Mouse (Mus musculus): ENCODE data around the gene Gm43064. TPM values are rescaled to one million over a fixed set of nuclear protein-coding genes. Genes with fewer than 3 reads are reported as not detected.
A peak's percentile ranks its signal among the peaks of the same experiment; 100 is the strongest.
"Not testable (repeated sequence)": the region's sequence is repeated elsewhere in the genome, so short reads cannot be mapped to it uniquely, and the experiment has no call there.

Gm43064 gene
- polyA plus RNA-seq, 1 experiment from 2014 or later = not detected

DNA sequence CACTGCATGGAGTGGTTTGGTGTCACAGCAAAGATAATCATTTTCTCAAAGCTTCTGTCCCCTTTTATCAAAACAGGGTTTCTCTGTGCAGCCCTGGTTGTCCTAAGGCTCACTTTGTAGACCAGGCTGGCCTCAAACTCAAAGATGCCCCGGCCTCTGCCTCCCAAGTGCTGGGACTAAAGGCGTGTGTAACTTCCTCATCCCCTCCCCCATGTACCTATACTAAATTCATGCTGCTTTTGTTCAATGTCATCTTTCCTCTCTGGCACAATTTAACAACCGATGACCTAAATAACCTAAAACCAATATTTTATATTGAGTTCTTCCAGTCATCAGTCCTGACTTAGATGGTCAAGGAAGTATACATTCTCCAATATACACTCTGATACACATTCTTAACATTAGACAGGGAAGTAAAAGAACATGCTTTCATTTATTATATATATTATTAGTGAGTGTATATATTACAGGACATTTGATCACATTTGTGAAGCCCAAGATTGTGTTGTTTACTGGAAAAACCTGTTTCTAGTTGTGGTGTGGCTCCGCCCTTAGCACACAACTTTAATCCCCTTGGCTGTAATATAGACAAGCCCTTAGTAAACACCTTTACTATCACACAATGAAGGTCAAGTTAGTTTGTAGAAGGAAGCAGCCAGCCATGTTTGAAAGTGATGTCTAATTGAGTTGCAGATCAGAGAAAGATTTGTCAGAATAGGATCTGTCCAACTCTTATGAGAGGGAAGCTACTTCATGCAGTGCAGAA lies 26.3 kb upstream of the Gm43064 start:
- H3K4me3 ChIP-seq = no peak overlapping the region
- H3K4me2 ChIP-seq = no peak overlapping the region
- no peak for ATAC-seq
- no peak overlapping the region for H3K27ac ChIP-seq
- H3K27me3 ChIP-seq = no peaks in the 10 kb centered on the region
- H3K36me3 ChIP-seq (ENCODE audit: poor library complexity, severe bottlenecking) = peaks cover 2% of the 10 kb centered on the region; the same call in 1 of the 2 replicates
- no peak overlapping the region for H3K9ac ChIP-seq
- no peaks in the 10 kb centered on the region for H3K9me3 ChIP-seq (replicated peaks)
- WGBS = 90% methylated on average over 4 of the region's 4 CpGs
- peaks cover 14% of the 10 kb centered on the region; the same call in 1 of the 2 replicates for H3K4me1 ChIP-seq

DNA sequence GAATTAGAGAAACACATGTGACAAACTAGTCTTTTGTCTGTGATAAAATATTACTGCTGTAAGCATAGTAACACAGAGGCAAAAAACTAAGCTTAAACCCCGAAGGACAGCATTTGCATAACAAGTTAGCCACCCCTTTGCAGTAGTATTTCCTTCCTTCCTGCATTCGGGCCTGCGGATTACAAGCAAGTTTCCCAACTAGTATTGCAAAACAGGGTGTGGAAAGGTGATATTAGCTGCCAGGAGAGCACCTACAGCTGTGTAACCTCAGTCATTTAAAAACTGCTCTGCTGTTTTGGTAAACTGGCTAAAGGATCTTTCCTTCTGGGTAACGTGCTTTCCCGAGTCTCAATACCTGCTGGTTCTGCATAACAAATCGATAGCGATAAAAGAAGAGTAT lies 22.1 kb upstream of the Gm43064 start:
- peaks cover 31% of the 10 kb centered on the region for H3K4me1 ChIP-seq
- no peak for ATAC-seq
- no peak overlapping the region for H3K27ac ChIP-seq
- H3K4me2 ChIP-seq = no peak overlapping the region
- H3K9me3 ChIP-seq (replicated peaks) = no peaks in the 10 kb centered on the region
- H3K27me3 ChIP-seq = no peaks in the 10 kb centered on the region
- H3K9ac ChIP-seq = no peak overlapping the region
- no peak overlapping the region for H3K4me3 ChIP-seq
- 62% methylated on average over 7 of the region's 7 CpGs for WGBS
- H3K36me3 ChIP-seq (ENCODE audit: poor library complexity, severe bottlenecking) = no peaks in the 10 kb centered on the region

DNA sequence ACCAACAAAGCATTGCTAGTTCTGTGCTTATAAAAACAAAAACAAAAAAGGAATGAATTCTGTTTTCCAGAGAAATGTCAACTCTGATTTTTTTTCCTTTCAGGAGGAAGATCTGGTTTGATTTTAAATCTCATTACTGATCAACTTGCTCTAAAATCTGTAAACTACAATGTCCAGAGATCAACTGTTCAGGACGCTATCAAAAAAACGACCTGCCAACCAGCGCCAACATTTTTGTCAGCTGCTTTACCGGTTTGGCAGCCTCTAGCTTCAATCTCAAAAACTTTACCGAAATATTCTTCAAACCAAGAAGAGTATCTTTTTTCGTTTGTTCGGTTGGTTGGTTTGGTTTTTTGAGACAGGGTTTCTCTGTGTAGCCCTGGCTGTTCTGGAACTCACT lies 20.3 kb upstream of the Gm43064 start:
- Histone ChIP-seq H3K36me3 (ENCODE audit: poor library complexity, severe bottlenecking) (no peaks in the 10 kb centered on the region), H3K4me3 (peak overlapping the region; percentile 90; the same call in 1 of the 2 replicates), H3K4me1 (peaks cover 27% of the 10 kb centered on the region), H3K9ac (peak overlapping the region; percentile 97; the same call in 1 of the 2 replicates), H3K4me2 (peak overlapping the region; percentile 86), H3K27me3 (peaks cover 7% of the 10 kb centered on the region; the same call in 1 of the 2 replicates), H3K9me3 (replicated peaks) (no peaks in the 10 kb centered on the region), H3K27ac (no peak overlapping the region)
- no peak for ATAC-seq
- 85% methylated on average over 7 of the region's 7 CpGs for WGBS

DNA sequence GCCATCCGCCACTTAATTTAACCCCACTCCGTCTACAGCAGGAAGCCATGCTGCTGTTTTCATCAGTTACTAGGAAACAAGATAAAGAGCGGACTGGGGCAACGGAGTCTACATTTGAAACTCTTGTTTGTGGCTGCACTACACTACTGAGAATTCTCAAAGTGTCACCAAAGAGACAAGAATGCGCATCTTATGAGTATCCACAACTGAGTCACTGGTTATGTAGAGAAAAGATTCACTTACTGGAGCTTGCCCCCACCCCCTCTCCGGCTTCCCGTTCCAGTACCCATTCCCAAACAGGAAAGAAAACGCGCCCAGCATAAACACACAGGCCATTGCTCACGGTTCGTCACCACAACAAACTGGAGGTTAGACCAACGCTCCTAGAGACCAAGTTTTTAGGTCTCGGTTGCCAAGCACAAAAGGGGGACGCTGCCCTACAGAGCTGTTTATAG lies 19.5 kb upstream of the Gm43064 start:
- no peaks in the 10 kb centered on the region for H3K36me3 ChIP-seq (ENCODE audit: poor library complexity, severe bottlenecking)
- H3K9ac ChIP-seq = peak overlapping the region; percentile 97
- peaks cover 7% of the 10 kb centered on the region; the same call in 1 of the 2 replicates for H3K27me3 ChIP-seq
- peaks cover 27% of the 10 kb centered on the region for H3K4me1 ChIP-seq
- H3K27ac ChIP-seq = peak overlapping the region; percentile 86; the same call in 1 of the 2 replicates
- WGBS = 2% methylated on average over 14 of the region's 14 CpGs
- no peaks in the 10 kb centered on the region for H3K9me3 ChIP-seq (replicated peaks)
- peak overlapping the region; percentile 90 for H3K4me3 ChIP-seq
- no peak for ATAC-seq
- H3K4me2 ChIP-seq = peak overlapping the region; percentile 86

DNA sequence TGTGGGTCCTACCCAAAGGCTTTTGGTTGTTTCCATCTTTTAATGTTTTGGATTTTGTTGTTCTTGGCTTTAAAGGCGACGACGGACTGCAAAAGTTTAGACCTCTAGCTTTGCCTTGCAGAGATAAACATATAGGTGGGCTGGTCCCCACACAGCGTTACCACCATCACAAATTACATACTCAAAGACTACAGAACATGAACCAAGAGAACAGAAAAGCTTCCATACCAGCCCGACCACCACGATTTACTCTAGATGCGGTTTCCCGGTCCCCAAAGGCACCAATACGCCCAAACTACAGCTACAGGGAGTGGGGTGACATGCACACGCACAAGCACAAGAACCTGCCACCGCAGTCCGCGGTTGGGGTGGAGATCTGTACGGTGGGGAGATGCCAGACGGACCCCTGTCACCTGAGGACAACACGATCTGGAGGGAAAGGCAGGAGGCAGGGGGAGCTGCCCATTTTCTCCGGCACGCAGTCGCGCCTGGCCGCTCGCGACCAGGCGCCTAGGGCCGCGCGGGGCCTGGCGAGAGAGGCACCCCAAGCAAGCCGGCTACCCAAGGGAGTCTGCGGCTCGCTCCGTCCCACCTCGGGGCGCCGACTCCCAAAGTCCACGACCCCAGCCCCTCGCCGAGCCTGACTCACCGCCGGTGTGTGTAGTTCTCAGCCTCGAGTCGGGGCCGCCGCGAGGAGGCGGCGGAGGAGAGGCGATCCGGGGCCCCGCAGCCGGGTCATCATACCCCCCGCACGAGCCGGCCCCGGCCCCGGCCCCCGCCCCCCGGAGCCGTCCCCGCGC lies 18.8 kb upstream of the Gm43064 start:
- Histone ChIP-seq H3K36me3 (ENCODE audit: poor library complexity, severe bottlenecking) (no peaks in the 10 kb centered on the region), H3K27me3 (peaks cover 8% of the 10 kb centered on the region; the same call in 1 of the 2 replicates), H3K27ac (peak overlapping the region; percentile 86), H3K9ac (peak overlapping the region; percentile 97), H3K4me3 (peak overlapping the region; percentile 90), H3K4me2 (peak overlapping the region; percentile 86), H3K4me1 (peaks cover 27% of the 10 kb centered on the region), H3K9me3 (replicated peaks) (no peaks in the 10 kb centered on the region)
- under 1% methylated on average over 45 of the region's 61 CpGs for WGBS
- ATAC-seq = peak; percentile 82

DNA sequence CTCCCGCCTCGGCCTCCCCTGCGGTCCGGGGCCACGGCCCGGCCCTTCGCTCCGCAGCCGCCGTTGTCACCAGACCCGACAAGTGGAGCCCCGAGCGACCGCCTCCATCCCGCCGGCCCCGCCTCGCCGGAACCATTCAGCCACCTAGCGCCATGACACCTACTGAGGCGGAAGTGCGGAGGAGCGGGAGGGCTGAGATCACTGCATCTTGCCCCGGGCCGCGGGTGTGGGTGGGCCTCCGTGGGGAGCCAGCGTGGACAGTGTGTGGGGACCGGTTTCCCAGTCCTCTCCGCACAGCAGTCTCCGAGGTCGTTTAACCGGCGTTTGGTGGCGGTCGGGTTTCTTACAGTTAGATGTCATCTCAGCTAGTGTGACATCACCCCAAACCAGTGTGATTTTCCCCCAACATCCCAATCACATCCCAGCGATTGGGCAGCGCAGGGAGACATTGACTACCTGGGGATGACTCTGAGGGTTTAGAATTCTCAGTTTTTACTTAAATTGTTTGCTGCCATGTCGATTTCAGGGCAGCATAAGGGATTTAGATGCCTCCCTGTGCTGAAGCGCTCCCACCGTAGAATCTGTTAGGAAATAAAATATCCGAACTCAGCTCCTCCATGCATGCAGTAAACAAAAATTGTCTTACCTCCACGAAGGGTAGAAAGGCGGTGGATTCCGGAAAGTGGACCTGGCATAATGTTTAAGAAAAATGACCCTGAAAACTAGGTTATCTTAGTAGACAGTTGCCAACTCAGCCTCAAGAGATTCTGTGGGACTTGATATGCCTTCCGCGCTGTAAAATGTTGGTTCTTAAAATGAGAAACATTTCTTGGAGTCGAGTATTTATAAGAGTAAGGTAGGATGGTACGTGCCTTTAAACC lies 17.9 kb upstream of the Gm43064 start, which contains the start of gene Hipk1:
Hipk1 (minus strand) TSS at position 334 of the 881 bp plus-strand sequence.
- no peaks in the 10 kb centered on the region for H3K36me3 ChIP-seq (ENCODE audit: poor library complexity, severe bottlenecking)
- H3K9me3 ChIP-seq (replicated peaks) = no peaks in the 10 kb centered on the region
- WGBS = 10% methylated on average over 48 of the region's 49 CpGs
- peak within 1 kb of the TSS; percentile 90 for H3K4me3 ChIP-seq
- peaks cover 15% of the 10 kb centered on the region; the same call in 1 of the 2 replicates for H3K27me3 ChIP-seq
- H3K4me2 ChIP-seq = peak within 1 kb of the TSS; percentile 86
- peak within 1 kb of the TSS; percentile 97 for H3K9ac ChIP-seq
- H3K27ac ChIP-seq = peak within 1 kb of the TSS; percentile 86
- H3K4me1 ChIP-seq = peaks cover 27% of the 10 kb centered on the region
- ATAC-seq = peak; percentile 98

DNA sequence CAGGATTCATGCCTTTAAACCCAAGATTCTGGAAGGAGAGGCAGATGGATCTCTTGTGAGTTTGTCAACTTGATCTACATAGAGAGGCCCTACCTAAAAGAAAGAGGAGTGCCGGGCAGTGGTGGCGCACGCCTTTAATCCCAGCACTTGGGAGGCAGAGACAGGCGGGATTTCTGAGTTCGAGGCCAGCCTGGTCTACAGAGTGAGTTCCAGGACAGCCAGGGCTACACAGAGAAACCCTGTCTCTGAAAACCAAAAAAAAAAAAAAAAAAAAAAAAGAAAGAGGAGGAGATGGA lies 17.3 kb upstream of the Gm43064 start:
- peaks cover 27% of the 10 kb centered on the region for H3K4me1 ChIP-seq
- H3K27me3 ChIP-seq = peaks cover 15% of the 10 kb centered on the region; the same call in 1 of the 2 replicates
- not testable (repeated sequence) for H3K4me3 ChIP-seq; ATAC-seq; H3K9me3 ChIP-seq (replicated peaks); H3K36me3 ChIP-seq (ENCODE audit: poor library complexity, severe bottlenecking); H3K27ac ChIP-seq; H3K9ac ChIP-seq
- peak overlapping the region; percentile 86 for H3K4me2 ChIP-seq
- WGBS = 83% methylated on average over 5 of the region's 5 CpGs

DNA sequence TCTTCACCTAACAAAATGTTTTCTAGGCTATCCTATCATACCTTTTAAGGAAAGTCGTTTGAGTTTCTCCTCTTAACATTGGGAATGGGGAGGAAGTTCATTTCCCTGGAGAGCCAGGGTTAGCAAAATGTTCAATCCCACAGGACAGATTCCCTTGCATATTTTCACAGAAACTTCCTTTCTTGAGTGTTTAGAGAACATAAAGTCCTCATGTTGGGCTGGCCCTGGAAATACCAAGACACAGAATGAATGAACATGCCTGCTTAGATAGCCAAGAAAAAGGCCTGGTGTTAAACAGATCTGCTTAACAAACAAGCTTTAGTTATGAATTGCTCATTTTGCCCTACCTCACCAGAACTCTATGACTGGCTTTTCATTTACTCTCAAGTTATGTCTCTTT lies 16.8 kb upstream of the Gm43064 start:
- no peak for ATAC-seq
- Histone ChIP-seq H3K4me2 (no peak overlapping the region), H3K27me3 (peaks cover 15% of the 10 kb centered on the region; the same call in 1 of the 2 replicates), H3K27ac (no peak overlapping the region), H3K36me3 (ENCODE audit: poor library complexity, severe bottlenecking) (no peaks in the 10 kb centered on the region), H3K9ac (no peak overlapping the region), H3K4me3 (no peak overlapping the region), H3K9me3 (replicated peaks) (no peaks in the 10 kb centered on the region), H3K4me1 (peaks cover 27% of the 10 kb centered on the region)
- WGBS = 77% methylated on average over 1 of the region's 1 CpGs

DNA sequence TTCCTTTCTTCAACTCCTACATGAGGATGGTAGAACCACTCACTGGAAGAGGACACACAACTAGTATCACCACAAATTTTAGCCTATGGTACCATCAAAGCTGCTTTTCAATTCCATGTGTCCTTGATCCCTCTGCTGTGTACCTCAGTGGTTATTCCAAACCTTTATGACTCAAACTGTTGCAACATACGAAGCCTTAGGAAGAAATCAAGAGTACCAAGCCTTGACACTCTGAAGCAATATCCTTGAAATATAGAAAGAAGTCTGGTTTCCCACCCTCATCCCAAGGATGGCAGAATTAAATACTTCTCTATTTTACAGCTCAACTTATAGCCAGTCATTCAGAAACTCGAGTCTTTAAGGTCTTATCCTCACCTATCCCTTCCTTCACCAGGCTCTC lies 13.0 kb upstream of the Gm43064 start:
- Histone ChIP-seq H3K9me3 (replicated peaks) (no peaks in the 10 kb centered on the region), H3K27ac (no peak overlapping the region), H3K27me3 (peaks cover 15% of the 10 kb centered on the region; the same call in 1 of the 2 replicates), H3K4me1 (0 out of 2 replicates have a peak, but pooled peaks cover 7% of the 10 kb centered on the region), H3K36me3 (ENCODE audit: poor library complexity, severe bottlenecking) (no peaks in the 10 kb centered on the region; the same call in 1 of the 2 replicates), H3K9ac (no peak overlapping the region), H3K4me2 (no peak overlapping the region), H3K4me3 (no peak overlapping the region)
- WGBS = 65% methylated on average over 2 of the region's 2 CpGs
- ATAC-seq = no peak

DNA sequence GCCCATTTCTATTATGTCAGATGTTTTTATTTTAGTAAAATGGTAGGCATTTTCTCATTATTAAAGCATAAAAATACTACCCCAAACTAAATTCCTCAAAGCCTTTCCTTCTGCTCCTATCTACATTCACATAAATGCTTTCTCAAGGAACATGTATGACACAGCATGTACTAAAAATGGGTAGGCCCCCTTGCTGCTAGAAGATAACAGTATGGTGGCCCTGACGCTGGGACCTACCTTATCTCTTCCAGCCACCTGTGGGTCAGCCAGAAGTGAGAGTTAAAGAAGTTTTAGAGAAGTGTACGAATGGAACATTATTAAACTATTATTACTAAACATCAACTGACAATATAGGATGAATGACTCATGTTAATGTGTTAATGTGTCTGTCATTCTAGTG lies 9.9 kb upstream of the Gm43064 start:
- Histone ChIP-seq H3K27ac (no peak overlapping the region), H3K9me3 (replicated peaks) (no peaks in the 10 kb centered on the region), H3K27me3 (peaks cover 8% of the 10 kb centered on the region; the same call in 1 of the 2 replicates), H3K36me3 (ENCODE audit: poor library complexity, severe bottlenecking) (peaks cover 25% of the 10 kb centered on the region), H3K4me1 (no peaks in the 10 kb centered on the region), H3K9ac (no peak overlapping the region), H3K4me3 (no peak overlapping the region), H3K4me2 (no peak overlapping the region)
- 83% methylated on average over 2 of the region's 2 CpGs for WGBS
- no peak for ATAC-seq

Measured in forebrain, embryonic 13.5 days (tissue).